Mouse (Mus musculus) heart, postnatal 0 days (tissue): ENCODE measurements around the gene Fam92b. TPM values are rescaled to one million over a fixed set of nuclear protein-coding genes. Genes with fewer than 3 reads are reported as not detected.

Source experiments
- ATAC-seq: fragments of 200-750 bp; cut with Nextera tagmentation; 2 replicates; pipeline ENCODE4 v1.8.0; 2017; ENCODE audit warnings: low read depth, moderate number of reproducible peaks, moderate library complexity; ENCODE audit not compliant: insufficient read depth
- DNase-seq: peaks from one replicate; pipeline ENCODE4 v3.0.0-alpha.2; 2016; ENCODE audit warnings: low spot score
- H3K27ac ChIP-seq: fragments of 300-500 bp; sonication (generic); 2 replicates; pipeline ENCODE4 v1.5.1; 2014; ENCODE audit warnings: low read depth, mild to moderate bottlenecking
- H3K27me3 ChIP-seq: fragments of 300-500 bp; sonication (generic); 2 replicates; pipeline ENCODE4 v1.6.1; 2014; ENCODE audit warnings: low read length, mixed read lengths; ENCODE audit not compliant: control insufficient read depth, insufficient read depth
- H3K36me3 ChIP-seq: fragments of 300-500 bp; sonication (generic); replicated peaks from 2 replicates; pipeline ENCODE4 v1.6.1; 2014; ENCODE audit warnings: low read length, mixed read lengths; ENCODE audit not compliant: control insufficient read depth, insufficient read depth
- H3K4me1 ChIP-seq: fragments of 300-500 bp; sonication (generic); 2 replicates; pipeline ENCODE4 v1.6.1; 2014; ENCODE audit warnings: antibody characterized with exemption; ENCODE audit not compliant: control insufficient read depth, insufficient read depth
- H3K4me2 ChIP-seq: fragments of 300-500 bp; sonication (generic); 2 replicates; pipeline ENCODE4 v1.6.1; 2014; ENCODE audit warnings: low read depth, mild to moderate bottlenecking, low read length, moderate library complexity
- H3K4me3 ChIP-seq: fragments of 300-500 bp; sonication (generic); 2 replicates; pipeline ENCODE4 v1.5.1; 2014; ENCODE audit warnings: low read depth, low read length
- H3K9ac ChIP-seq: fragments of 300-500 bp; sonication (generic); replicated peaks from 2 replicates; pipeline ENCODE4 v1.6.1; 2014; ENCODE audit warnings: low read depth, low read length, mixed read lengths
- H3K9me3 ChIP-seq: fragments of 300-500 bp; sonication (generic); replicated peaks from 2 replicates; pipeline ENCODE4 v1.6.1; 2016; ENCODE audit warnings: low read length; ENCODE audit not compliant: control insufficient read depth
- CTCF ChIP-seq: IDR thresholded peaks from 2 replicates; pipeline ENCODE4 v1.5.1; 2016; ENCODE audit warnings: antibody characterized with exemption, control low read depth, low read depth
- EP300 ChIP-seq: IDR thresholded peaks from 2 replicates; pipeline ENCODE4 v1.6.1; 2016; ENCODE audit warnings: antibody characterized with exemption, low read depth
- WGBS: fragments of 180-500 bp; shearing (Covaris S2); extraction: QIAGEN DNeasy Blood & Tissue Kit; methylation state at CpG from one replicate; pipeline ENCODE4 v1.1.7; 2014; 5-methylcytosine and 5-hydroxymethylcytosine counted together
- polyA plus RNA-seq: library from polyadenylated mRNA; unstranded; fragments of >200 nt; fragmentation: Nextera tagmentation; extraction: Ambion mirVana; gene quantifications from 2 replicates; pipeline ENCODE4 v1.2.1, GENCODE M21; 2015
- total RNA-seq: library from RNA; depleted of rRNA; stranded (reverse); fragments of >200 nt; gene quantifications from 2 replicates; pipeline ENCODE4 v1.2.3, GENCODE M21; 2014; ENCODE audit warnings: low replicate concordance

Fam92b gene
- total and polyA plus RNA-seq, 2 experiments from 2014 or later, result not detected

DNA sequence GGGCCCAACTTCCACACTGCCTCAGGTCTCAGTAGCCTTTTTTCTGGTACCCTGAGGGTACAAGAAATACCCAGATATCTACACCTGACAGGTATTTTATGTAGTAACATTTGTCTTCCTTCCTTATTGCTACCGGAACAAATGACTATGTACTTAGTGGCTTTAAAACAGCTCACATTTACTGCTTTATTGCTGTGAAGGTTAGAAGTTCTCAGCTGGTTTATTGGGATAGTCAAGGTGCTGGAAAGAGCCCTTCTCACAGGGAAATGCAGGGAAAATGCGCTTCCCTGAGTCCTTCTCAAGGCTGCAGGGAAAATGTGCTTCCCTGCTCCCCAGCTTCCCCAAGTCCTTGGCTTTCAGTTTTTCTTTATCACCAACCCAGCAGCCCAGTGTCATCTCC is 38.3 kb downstream of the Fam92b start:
- H3K9me3 ChIP-seq, result no peaks in the 10 kb centered on the region
- no peak overlapping the region for H3K27ac ChIP-seq
- no peaks in the 10 kb centered on the region for H3K27me3 ChIP-seq
- 91% methylated on average over 2 of the region's 2 CpGs for WGBS
- no peak for TF ChIP-seq CTCF
- TF ChIP-seq EP300, result no peak
- no peak overlapping the region for H3K4me3 ChIP-seq
- H3K4me1 ChIP-seq, result peaks cover 20% of the 10 kb centered on the region
- H3K36me3 ChIP-seq, result no peaks in the 10 kb centered on the region
- DNase-seq, result no peak
- ATAC-seq, result no peak
- no peak overlapping the region for H3K9ac ChIP-seq
- no peak overlapping the region for H3K4me2 ChIP-seq

DNA sequence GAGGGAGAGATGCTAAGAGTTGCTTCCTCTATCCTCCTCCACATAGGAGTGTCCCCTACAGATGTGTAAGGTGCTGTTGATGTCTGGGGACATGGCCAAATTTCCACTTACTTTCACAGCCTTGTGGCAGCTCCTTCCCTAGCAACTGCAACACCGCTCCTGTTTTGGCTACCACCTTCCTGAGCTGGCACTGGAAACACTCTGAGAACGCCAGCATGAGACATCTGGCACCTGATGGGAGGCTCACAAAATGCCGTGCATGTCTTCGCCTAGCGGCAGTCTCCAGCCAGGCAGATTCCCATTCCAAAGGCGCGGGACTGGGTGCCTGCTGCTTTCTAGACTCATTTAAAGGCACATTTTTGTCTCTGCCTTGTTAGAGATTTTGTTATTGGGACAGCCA is 40.6 kb downstream of the Fam92b start:
- Histone ChIP-seq H3K9me3 (no peaks in the 10 kb centered on the region), H3K4me3 (no peak overlapping the region), H3K4me2 (no peak overlapping the region), H3K9ac (no peak overlapping the region), H3K4me1 (peaks cover 15% of the 10 kb centered on the region), H3K27ac (no peak overlapping the region), H3K36me3 (no peaks in the 10 kb centered on the region), H3K27me3 (no peaks in the 10 kb centered on the region)
- peak; percentile 71 for DNase-seq
- TF ChIP-seq EP300 (no peak), CTCF (peak; percentile 38)
- WGBS, result 41% methylated on average over 7 of the region's 7 CpGs
- ATAC-seq, result peak; percentile 63

GRCm38 (mm10) chr8:120135687-120136086 is 41.6 kb downstream of the Fam92b start:
- DNase-seq (no peak), ATAC-seq (no peak)
- TF ChIP-seq CTCF (no peak), EP300 (no peak)
- no peak overlapping the region for H3K4me3 ChIP-seq
- WGBS, result 86% methylated on average over 7 of the region's 7 CpGs
- no peak overlapping the region for H3K9ac ChIP-seq
- H3K27me3 ChIP-seq, result no peaks in the 10 kb centered on the region
- no peak overlapping the region for H3K4me2 ChIP-seq
- H3K4me1 ChIP-seq, result peaks cover 13% of the 10 kb centered on the region
- H3K27ac ChIP-seq, result no peak overlapping the region
- H3K9me3 ChIP-seq, result no peaks in the 10 kb centered on the region
- H3K36me3 ChIP-seq, result no peaks in the 10 kb centered on the region

- H3K27ac ChIP-seq, result no peak overlapping the region
- no peak for ATAC-seq
- H3K9ac ChIP-seq, result no peak overlapping the region
- H3K4me3 ChIP-seq, result no peak overlapping the region
- no peak for DNase-seq
- H3K9me3 ChIP-seq, result no peaks in the 10 kb centered on the region
- H3K4me1 ChIP-seq, result peaks cover 16% of the 10 kb centered on the region
- no peak overlapping the region for H3K4me2 ChIP-seq
- H3K27me3 ChIP-seq, result no peaks in the 10 kb centered on the region
- whole genome bisulfite sequencing, result 66% methylated on average over 7 of the region's 7 CpGs
- no peaks in the 10 kb centered on the region for H3K36me3 ChIP-seq
- TF ChIP-seq CTCF (no peak), EP300 (no peak)
These were observed 44.1 kb downstream of the Fam92b start for GRCm38 (mm10) chr8:120133169-120133568.

- H3K9ac ChIP-seq, result no peak overlapping the region
- H3K4me1 ChIP-seq, result peaks cover 29% of the 10 kb centered on the region
- H3K27ac ChIP-seq, result no peak overlapping the region
- ATAC-seq (no peak), DNase-seq (no peak)
- no peak overlapping the region for H3K4me2 ChIP-seq
- no peak overlapping the region for H3K4me3 ChIP-seq
- WGBS, result 80% methylated on average over 8 of the region's 8 CpGs
- H3K36me3 ChIP-seq, result no peaks in the 10 kb centered on the region
- TF ChIP-seq CTCF (no peak), EP300 (no peak)
- H3K9me3 ChIP-seq, result no peaks in the 10 kb centered on the region
- no peaks in the 10 kb centered on the region for H3K27me3 ChIP-seq
These were observed 46.1 kb downstream of the Fam92b start for GRCm38 (mm10) chr8:120131158-120131557.

DNA sequence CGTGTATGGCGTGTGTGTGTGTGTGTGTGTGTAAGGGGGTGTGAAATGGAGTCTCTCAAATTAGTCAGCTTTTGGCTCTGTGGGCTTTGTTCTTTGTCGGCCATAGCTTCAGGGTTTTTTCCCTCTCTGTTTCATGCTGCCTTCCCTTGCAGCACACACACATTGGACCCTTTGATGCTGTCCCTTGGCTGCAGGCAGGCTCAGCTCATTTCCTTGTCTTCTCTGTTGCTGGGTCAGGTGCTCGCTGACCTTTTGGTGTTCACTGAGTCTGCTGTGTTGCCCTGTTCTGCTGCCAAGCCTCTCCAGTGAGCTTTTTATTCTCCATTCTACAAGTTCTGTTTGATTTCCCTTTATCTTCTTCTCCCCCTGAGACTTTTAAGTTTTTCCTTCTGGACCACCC is 47.7 kb downstream of the Fam92b start:
- WGBS, result 73% methylated on average over 4 of the region's 4 CpGs

More for the DNA sequence above, 47.7 kb downstream of the Fam92b start:
- no peaks in the 10 kb centered on the region for H3K9me3 ChIP-seq
- ATAC-seq (no peak), DNase-seq (no peak)
- TF ChIP-seq EP300, result no peak
- no peak for TF ChIP-seq CTCF
- H3K27ac ChIP-seq, result no peak overlapping the region
- H3K36me3 ChIP-seq, result no peaks in the 10 kb centered on the region
- no peak overlapping the region for H3K4me3 ChIP-seq
- H3K9ac ChIP-seq, result no peak overlapping the region; the same call in 1 of the 2 replicates
- H3K4me2 ChIP-seq, result no peak overlapping the region
- no peaks in the 10 kb centered on the region for H3K27me3 ChIP-seq
- H3K4me1 ChIP-seq, result peaks cover 41% of the 10 kb centered on the region
